Mouse (Mus musculus) liver, embryonic 11.5 days (tissue): ENCODE data around the gene Psmf1. TPM values are rescaled to one million over a fixed set of nuclear protein-coding genes. Genes with fewer than 3 reads are reported as not detected.

Source experiments
- ATAC-seq: fragments of 200-750 bp; cut with Nextera tagmentation; replicated peaks from 2 replicates; pipeline ENCODE4 v1.8.0; 2017; ENCODE audit warnings: moderate number of reproducible peaks, mild to moderate bottlenecking, moderate TSS enrichment, moderate library complexity; ENCODE audit not compliant: low FRiP score
- DNase-seq: peaks from one replicate; pipeline ENCODE4 v3.0.0-alpha.2; 2017; ENCODE audit warnings: low spot score
- H3K27ac ChIP-seq: fragments of 300-500 bp; sonication (generic); 2 replicates; pipeline ENCODE4 v1.5.1; 2014; ENCODE audit warnings: mild to moderate bottlenecking, low read depth, low read length, control low read depth
- H3K27me3 ChIP-seq: fragments of 300-500 bp; sonication (generic); replicated peaks from 2 replicates; pipeline ENCODE4 v1.6.1; 2014; ENCODE audit warnings: low read length, mixed read lengths; ENCODE audit not compliant: control insufficient read depth, insufficient read depth
- H3K36me3 ChIP-seq: fragments of 300-500 bp; sonication (generic); 2 replicates; pipeline ENCODE4 v1.6.1; 2014; ENCODE audit warnings: mild to moderate bottlenecking, low read length, moderate library complexity, mixed read lengths; ENCODE audit not compliant: control insufficient read depth, insufficient read depth
- H3K4me1 ChIP-seq: fragments of 300-500 bp; sonication (generic); replicated peaks from 2 replicates; pipeline ENCODE4 v1.6.1; 2014; ENCODE audit warnings: low read length, mixed read lengths; ENCODE audit not compliant: control insufficient read depth, insufficient read depth
- H3K4me2 ChIP-seq: fragments of 300-500 bp; sonication (generic); 2 replicates; pipeline ENCODE4 v1.6.1; 2014; ENCODE audit warnings: mild to moderate bottlenecking, control low read depth, moderate library complexity
- H3K4me3 ChIP-seq: fragments of 300-500 bp; sonication (generic); 2 replicates; pipeline ENCODE4 v1.5.1; 2014; ENCODE audit warnings: low read depth, low read length, control low read depth
- H3K9ac ChIP-seq: fragments of 300-500 bp; sonication (generic); 2 replicates; pipeline ENCODE4 v1.6.1; 2014; ENCODE audit warnings: low read depth, low read length, control low read depth
- H3K9me3 ChIP-seq: fragments of 300-500 bp; sonication (generic); 2 replicates; pipeline ENCODE4 v1.6.1; 2016; ENCODE audit warnings: low read length, inconsistent platforms, mixed read lengths; ENCODE audit not compliant: control insufficient read depth
- WGBS: fragments of 180-500 bp; shearing (Covaris S2); extraction: QIAGEN DNeasy Blood & Tissue Kit; methylation state at CpG from one replicate; pipeline ENCODE4 v1.1.7; 2014; 5-methylcytosine and 5-hydroxymethylcytosine counted together
- polyA plus RNA-seq: library from polyadenylated mRNA; unstranded; fragments of >200 nt; fragmentation: Nextera tagmentation; extraction: Ambion mirVana; gene quantifications from 2 replicates; pipeline ENCODE4 v1.2.1, GENCODE M21; 2014

Psmf1 gene
- polyA plus RNA-seq, 1 experiment from 2014 or later: 61.4 TPM

GRCm38 (mm10) chr2:151670968-151671329, 73.0 kb downstream of the Psmf1 start:
- no peak overlapping the region for H3K27ac ChIP-seq
- DNase-seq (no peak), ATAC-seq (no peak)
- H3K4me1 ChIP-seq: peaks cover 2% of the 10 kb centered on the region; the same call in 1 of the 2 replicates
- no peaks in the 10 kb centered on the region for H3K36me3 ChIP-seq
- no peak overlapping the region for H3K9ac ChIP-seq
- H3K27me3 ChIP-seq: peaks cover 5% of the 10 kb centered on the region
- no peak overlapping the region for H3K4me3 ChIP-seq
- 78% methylated on average over 1 of the region's 1 CpGs for WGBS
- no peak overlapping the region for H3K4me2 ChIP-seq
- H3K9me3 ChIP-seq: peaks cover 2% of the 10 kb centered on the region; the same call in 1 of the 2 replicates

GRCm38 (mm10) chr2:151670026-151670967, 73.7 kb downstream of the Psmf1 start:
- H3K27me3 ChIP-seq: peaks cover 5% of the 10 kb centered on the region
- H3K27ac ChIP-seq: no peak overlapping the region
- no peak overlapping the region for H3K4me2 ChIP-seq
- H3K9ac ChIP-seq: no peak overlapping the region
- 33% methylated on average over 48 of the region's 48 CpGs for WGBS
- H3K4me1 ChIP-seq: peaks cover 2% of the 10 kb centered on the region; the same call in 1 of the 2 replicates
- DNase-seq: no peak
- no peak overlapping the region for H3K4me3 ChIP-seq
- H3K36me3 ChIP-seq: no peaks in the 10 kb centered on the region
- ATAC-seq: peak; percentile 81
- peaks cover 2% of the 10 kb centered on the region; the same call in 1 of the 2 replicates for H3K9me3 ChIP-seq

GRCm38 (mm10) chr2:151668433-151668832, 75.6 kb downstream of the Psmf1 start, which contains the start of gene Rad21l:
Rad21l (minus strand) TSS chr2:151668533.
- DNase-seq (no peak), ATAC-seq (no peak)
- Histone ChIP-seq H3K9me3 (peaks cover 2% of the 10 kb centered on the region; the same call in 1 of the 2 replicates), H3K4me3 (no peak within 1 kb of the TSS), H3K4me1 (peaks cover 2% of the 10 kb centered on the region; the same call in 1 of the 2 replicates), H3K27ac (no peak within 1 kb of the TSS), H3K27me3 (peaks cover 5% of the 10 kb centered on the region), H3K9ac (no peak within 1 kb of the TSS), H3K4me2 (no peak within 1 kb of the TSS), H3K36me3 (no peaks in the 10 kb centered on the region)
- WGBS: 63% methylated on average over 3 of the region's 3 CpGs

Other genes with a start within 250 kb of the Psmf1 start
- 428 and 455 TPM in 2 replicates for gene Fkbp1a, start 201.7 kb downstream of the Psmf1 start, polyA plus RNA-seq
- gene Sdcbp2, start 171.6 kb downstream of the Psmf1 start, polyA plus RNA-seq: 0.60 TPM in 1 of 2 replicates, not detected in the other
- gene Snph, start 111.6 kb downstream of the Psmf1 start, polyA plus RNA-seq: 0.36 and 0.56 TPM in 2 replicates
- not detected in 2 replicates for gene Rad21l, start 75.7 kb downstream of the Psmf1 start, polyA plus RNA-seq
- 0.32 and 0.62 TPM in 2 replicates for gene Tmem74b, start 42.2 kb downstream of the Psmf1 start, polyA plus RNA-seq
- 0.47 and 0.74 TPM in 2 replicates for gene Rspo4, start 98.7 kb upstream of the Psmf1 start, polyA plus RNA-seq
- gene Angpt4, start 167.0 kb upstream of the Psmf1 start, polyA plus RNA-seq: 0.32 and 0.42 TPM in 2 replicates
- gene Fam110a, start 236.0 kb upstream of the Psmf1 start, polyA plus RNA-seq: 15.0 and 17.0 TPM in 2 replicates